Mouse (Mus musculus) layer of hippocampus, adult 18-20 months (tissue): ENCODE results near the gene Gm4214. TPM values are rescaled to one million over a fixed set of nuclear protein-coding genes. Genes with fewer than 3 reads are reported as not detected.
"Not testable (repeated sequence)": the region's sequence is repeated elsewhere in the genome, so short reads cannot be mapped to it uniquely, and the experiment has no call there.

ENCODE experiments used
- DNase-seq, 2 experiments: peaks; one replicate each; pipeline ENCODE4 v3.0.0; 2022; ENCODE audit warnings: low spot score in 2 of 2
- long read RNA-seq: library from polyadenylated mRNA; stranded (forward); transcript quantifications from one replicate; pipeline ENCODE4 v2.0.0, GENCODE M21; 2021
- total RNA-seq, 2 experiments: library from RNA; stranded (reverse); gene quantifications; 2 replicates each; pipeline ENCODE4 v1.2.3; 2021

Gene Gm4214
- not detected for total RNA-seq
- long read RNA-seq, result 0 reads

DNA sequence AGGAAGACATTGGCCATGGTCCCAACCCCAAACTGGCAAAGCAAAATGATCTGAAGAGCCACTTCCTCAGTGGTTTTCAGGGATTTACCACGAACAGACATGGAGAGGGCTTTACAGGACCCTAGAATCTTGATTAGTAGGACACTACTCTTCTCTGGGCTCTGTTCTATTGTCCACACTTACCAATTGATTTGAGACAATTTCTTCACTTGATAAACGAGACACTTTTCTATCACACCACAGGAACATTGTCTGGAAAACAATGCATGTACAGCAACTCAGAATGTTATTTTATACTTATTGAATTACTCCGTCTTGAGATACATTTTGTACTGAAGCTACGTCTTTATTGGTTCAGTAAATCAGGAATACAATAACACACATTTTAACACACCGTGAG is at the start of gene Gm4214:
Gene Gm4214, minus strand, starts transcription at position 101 of the 400 bp plus-strand sequence.
- not testable (repeated sequence) for DNase-seq

DNA sequence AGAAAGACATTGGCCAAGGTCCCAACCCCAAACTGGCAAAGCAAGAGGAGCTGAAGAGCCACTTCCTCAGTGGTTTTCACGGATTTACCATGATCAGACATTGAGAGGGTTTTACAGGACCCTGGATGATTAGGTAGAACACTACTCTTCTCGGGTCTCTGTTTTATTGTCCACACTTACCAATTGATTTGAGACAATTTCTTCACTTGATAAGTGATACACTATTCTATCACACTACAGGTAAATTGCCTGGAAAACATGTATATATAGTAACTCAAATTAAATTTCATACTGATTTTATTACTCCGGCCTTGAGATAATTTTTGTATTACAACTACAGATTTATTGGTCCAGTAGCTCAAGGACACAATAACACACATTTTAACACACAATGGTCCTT is 35.4 kb upstream of the Gm4214 start, which contains the start of gene Gm4216:
Gene Gm4216, minus strand, starts transcription at position 101 of the 400 bp plus-strand sequence.
- not testable (repeated sequence) for DNase-seq

Other genes starting within 250 kb of the Gm4214 start
- not detected for gene Vmn1r157, start 223.0 kb downstream of the Gm4214 start, total RNA-seq
- not detected for gene Vmn1r158, start 193.9 kb downstream of the Gm4214 start, total RNA-seq
- gene Vmn1r159, start 141.1 kb downstream of the Gm4214 start, total RNA-seq, result not detected
- gene Vmn1r160, start 113.4 kb downstream of the Gm4214 start, total RNA-seq, result not detected
- not detected for gene Gm4216, start 35.2 kb upstream of the Gm4214 start, total RNA-seq
- gene Vmn1r163, start 70.9 kb upstream of the Gm4214 start, total RNA-seq, result not detected
- not detected for gene Gm8720, start 82.8 kb upstream of the Gm4214 start, total RNA-seq
- gene Gm10662, start 159.8 kb upstream of the Gm4214 start, total RNA-seq, result not detected
- gene Vmn1r165, start 232.7 kb upstream of the Gm4214 start, total RNA-seq, result not detected